Mouse (Mus musculus) kidney, adult 2 months (tissue): ENCODE data around the gene Mex3b.

Experiments used
- CTCF ChIP-seq: fragments of 200-500 bp; conservative IDR thresholded peaks from 2 replicates; pipeline ENCODE4 v1.5.1; 2011; ENCODE audit warnings: low read depth, mild to moderate bottlenecking, control low read depth, low read length, moderate library complexity, mixed read lengths; ENCODE audit not compliant: insufficient read depth, insufficient read length
- POLR2A ChIP-seq: fragments of 200-500 bp; IDR thresholded peaks from one replicate; pipeline ENCODE4 v1.6.1; 2011; ENCODE audit warnings: low read depth, low read length, control low read depth

DNA sequence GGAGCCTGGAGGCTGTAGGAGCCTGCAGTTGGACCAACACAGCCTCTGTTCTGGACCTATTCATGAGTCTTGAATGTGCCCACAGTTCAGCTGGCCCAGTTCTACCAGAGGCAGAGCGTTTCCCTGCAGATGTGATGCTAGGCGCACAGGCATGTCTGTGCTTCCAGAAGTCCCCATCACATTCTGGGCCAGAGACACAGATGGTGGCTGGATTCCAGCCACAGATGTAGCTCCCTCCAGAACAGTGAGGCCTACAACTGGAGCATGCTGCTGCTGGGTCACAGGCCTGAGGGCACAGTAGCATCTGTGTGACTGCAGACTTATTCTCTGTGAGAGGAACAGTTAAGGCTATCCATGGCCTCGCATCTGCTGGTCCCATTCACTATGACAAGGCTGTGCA is 16.4 kb upstream of the Mex3b start:
- TF ChIP-seq POLR2A, result no peak
- TF ChIP-seq CTCF, result no peak
